Comparison of ENCODE assay signal across 8 mouse cellular contexts in genomic region chr13:49172971-49173596, GRCm38 (mm10). TPM values are rescaled to one million over a fixed set of nuclear protein-coding genes. Genes with fewer than 3 reads are reported as not detected.
A peak's percentile ranks its signal among the peaks of the same experiment; 100 is the strongest.
DNase-seq lines count a peak whose midpoint lies in the region; ATAC-seq and TF ChIP-seq lines count a peak whose summit lies in the region.

No protein-coding gene starts in this region.

- intact Hi-C loops in left cerebral cortex, postnatal 10 days (cut with DNase I) = loop anchor here (10.0 kb wide), 3 partner anchors 118 to 518 kb away; partner anchors contain the start of gene Phf2

- peaks cover 5% of the 10 kb centered on the region; the same call in 1 of the 2 replicates for H3K4me1 ChIP-seq in cortical plate, adult 2 months (ENCODE audit: control insufficient read depth, insufficient read depth, low read length)

- no peak for TF ChIP-seq POLR2A in cortical plate, adult 2 months (IDR thresholded peaks at IDR 0.05; ENCODE audit: extremely low read depth, insufficient read depth, low read length)

- TF ChIP-seq CTCF in cortical plate, adult 2 months (IDR thresholded peaks at IDR 0.05; ENCODE audit: extremely low read depth, insufficient read depth, low read length) = peak; percentile 86

- DNase-seq in adipocyte (ENCODE audit: low spot score) = peak; percentile 73
- peak; percentile 96 for DNase-seq in gastrocnemius, postnatal 10 days
- DNase-seq in induced T-regulatory cell, adult 2 months (ENCODE audit: low read depth) = peak; percentile 83
- peak; percentile 76 to 90 for DNase-seq in left cerebral cortex, postnatal 10 days (ENCODE audit: extremely low spot score in 1 of 2, low spot score in 2 of 2)
- peak; percentile 85 to 92 for DNase-seq in right cerebral cortex, postnatal 10 days (ENCODE audit: low spot score in 2 of 2)
- peak; percentile 93 for DNase-seq in urinary bladder, postnatal 14 days (ENCODE audit: low spot score)

- no peak overlapping the region for H3K4me3 ChIP-seq in cortical plate, adult 2 months (ENCODE audit: insufficient read depth, low read length)

- no peak overlapping the region for H3K27ac ChIP-seq in cortical plate, adult 2 months (ENCODE audit: insufficient read depth, low read length)

- peak; percentile 96 for ATAC-seq in megakaryocyte progenitor cell, adult 5-6 weeks (replicated peaks; ENCODE audit: poor library complexity)

RNA-seq across cellular contexts. Expression of gene Ninj1, which starts 14.2 kb away (rescaled TPM):
- 50.2 and 55.1 TPM in 2 replicates for polyA plus RNA-seq in cortical plate, adult 2 months (2012; rRNA removed)
- total RNA-seq in gastrocnemius, postnatal 10 days (2021) = 10 to 100 TPM; 15.0 to 16.2 TPM
- 10 to 100 TPM; 23.8 to 23.9 TPM for total RNA-seq in left cerebral cortex, postnatal 10 days (2021)
- total RNA-seq in megakaryocyte progenitor cell, adult 5-6 weeks (2015) = 68.2 and 69.6 TPM in 2 replicates
- total RNA-seq in megakaryocyte progenitor cell, adult 5-6 weeks (2017) = 38.4 and 38.8 TPM in 2 replicates

RNA-seq across cellular contexts. Expression of gene Wnk2, which starts 25.3 kb away (rescaled TPM):
- 62.4 and 65.4 TPM in 2 replicates for polyA plus RNA-seq in cortical plate, adult 2 months (2012; rRNA removed)
- 10 to 100 TPM; 55.7 to 60.7 TPM for total RNA-seq in gastrocnemius, postnatal 10 days (2021)
- total RNA-seq in left cerebral cortex, postnatal 10 days (2021) = 100 to 1,000 TPM; 112 to 116 TPM
- not detected in 2 replicates for total RNA-seq in megakaryocyte progenitor cell, adult 5-6 weeks (2015)
- 0.03 TPM in 1 of 2 replicates, not detected in the other for total RNA-seq in megakaryocyte progenitor cell, adult 5-6 weeks (2017)

RNA-seq across cellular contexts. Expression of gene Card19, which starts 42.8 kb away (rescaled TPM):
- 32.0 and 36.5 TPM in 2 replicates for polyA plus RNA-seq in cortical plate, adult 2 months (2012; rRNA removed)
- 10 to 100 TPM; 49.9 to 62.0 TPM for total RNA-seq in gastrocnemius, postnatal 10 days (2021)
- 10 to 100 TPM; 11.1 to 12.9 TPM for total RNA-seq in left cerebral cortex, postnatal 10 days (2021)
- total RNA-seq in megakaryocyte progenitor cell, adult 5-6 weeks (2015) = 20.1 and 27.1 TPM in 2 replicates
- 22.1 and 30.2 TPM in 2 replicates for total RNA-seq in megakaryocyte progenitor cell, adult 5-6 weeks (2017)

Comparison
In these comparisons a context has a peak if more than half of its experiments do, and no peak if none do; other contexts are left out.
1. RNA of gene Wnk2, which starts 25.3 kb away (total RNA-seq): 112 to 116 TPM in left cerebral cortex, postnatal 10 days and 55.7 to 60.7 TPM in gastrocnemius, postnatal 10 days; 0.03 TPM in megakaryocyte progenitor cell, adult 5-6 weeks; every median in the first group is over 10 times any median in the second.
2. Peak in every context shown above with its lines, with median percentiles within 50 percentile points of each other: DNase-seq.